Mouse (Mus musculus): ENCODE results near the gene Ddias. TPM values are rescaled to one million over a fixed set of nuclear protein-coding genes. Genes with fewer than 3 reads are reported as not detected.

Ddias gene
- polyA plus RNA-seq, 1 experiment from 2014 or later = 17.3 TPM

GRCm38 (mm10) chr7:92837226-92837625 is 36.8 kb downstream of the Ddias start:
- Histone ChIP-seq H3K27ac (no peak overlapping the region), H3K36me3 (no peaks in the 10 kb centered on the region), H3K4me1 (no peaks in the 10 kb centered on the region), H3K27me3 (ENCODE audit: insufficient read depth, poor library complexity, severe bottlenecking) (no peaks in the 10 kb centered on the region), H3K4me3 (no peak overlapping the region), H3K9me3 (no peaks in the 10 kb centered on the region)
- DNase-seq (ENCODE audit: low spot score) = no peak
- 86% methylated on average over 11 of the region's 11 CpGs for WGBS

GRCm38 (mm10) chr7:92836447-92836846 is 37.6 kb downstream of the Ddias start:
- Histone ChIP-seq H3K27me3 (ENCODE audit: insufficient read depth, poor library complexity, severe bottlenecking) (no peaks in the 10 kb centered on the region), H3K4me3 (no peak overlapping the region), H3K4me1 (no peaks in the 10 kb centered on the region), H3K36me3 (no peaks in the 10 kb centered on the region), H3K27ac (no peak overlapping the region), H3K9me3 (no peaks in the 10 kb centered on the region)
- DNase-seq (ENCODE audit: low spot score) = no peak
- WGBS = 72% methylated on average over 3 of the region's 3 CpGs

- whole genome bisulfite sequencing = 77% methylated on average over 2 of the region's 2 CpGs
- no peaks in the 10 kb centered on the region for H3K36me3 ChIP-seq
Observed at GRCm38 (mm10) chr7:92834391-92834790, 39.7 kb downstream of the Ddias start.

GRCm38 (mm10) chr7:92832395-92832794 is 41.7 kb downstream of the Ddias start:
- Histone ChIP-seq H3K27me3 (ENCODE audit: insufficient read depth, poor library complexity, severe bottlenecking) (no peaks in the 10 kb centered on the region), H3K4me3 (no peak overlapping the region), H3K9me3 (no peaks in the 10 kb centered on the region), H3K4me1 (no peaks in the 10 kb centered on the region), H3K27ac (no peak overlapping the region), H3K36me3 (no peaks in the 10 kb centered on the region)
- DNase-seq (ENCODE audit: low spot score) = no peak
- WGBS = 83% methylated on average over 6 of the region's 6 CpGs

More at GRCm38 (mm10) chr7:92834391-92834790, 39.7 kb downstream of the Ddias start:
- DNase-seq (ENCODE audit: low spot score) = no peak
- H3K4me3 ChIP-seq = no peak overlapping the region
- no peaks in the 10 kb centered on the region for H3K27me3 ChIP-seq (ENCODE audit: insufficient read depth, poor library complexity, severe bottlenecking)
- H3K9me3 ChIP-seq = no peaks in the 10 kb centered on the region
- no peaks in the 10 kb centered on the region for H3K4me1 ChIP-seq
- H3K27ac ChIP-seq = no peak overlapping the region

GRCm38 (mm10) chr7:92827981-92828380 is 46.1 kb downstream of the Ddias start:
- 52% methylated on average over 3 of the region's 3 CpGs for WGBS
- Histone ChIP-seq H3K27ac (no peak overlapping the region), H3K4me1 (no peaks in the 10 kb centered on the region), H3K9me3 (no peaks in the 10 kb centered on the region), H3K36me3 (no peaks in the 10 kb centered on the region), H3K4me3 (no peak overlapping the region), H3K27me3 (ENCODE audit: insufficient read depth, poor library complexity, severe bottlenecking) (no peaks in the 10 kb centered on the region)
- no peak for DNase-seq (ENCODE audit: low spot score)

GRCm38 (mm10) chr7:92826248-92826647 is 47.8 kb downstream of the Ddias start:
- H3K4me3 ChIP-seq = no peak overlapping the region
- no peak overlapping the region for H3K27ac ChIP-seq
- H3K27me3 ChIP-seq (ENCODE audit: insufficient read depth, poor library complexity, severe bottlenecking) = no peaks in the 10 kb centered on the region
- no peaks in the 10 kb centered on the region for H3K9me3 ChIP-seq
- H3K36me3 ChIP-seq = no peaks in the 10 kb centered on the region
- WGBS = 89% methylated on average over 3 of the region's 3 CpGs
- H3K4me1 ChIP-seq = no peaks in the 10 kb centered on the region
- no peak for DNase-seq (ENCODE audit: low spot score)

- H3K4me1 ChIP-seq = no peaks in the 10 kb centered on the region
- H3K4me3 ChIP-seq = no peak overlapping the region
- WGBS = 47% methylated on average over 1 of the region's 1 CpGs
- DNase-seq (ENCODE audit: low spot score) = no peak
- no peaks in the 10 kb centered on the region for H3K9me3 ChIP-seq
- H3K27ac ChIP-seq = no peak overlapping the region
- no peaks in the 10 kb centered on the region for H3K36me3 ChIP-seq
- no peaks in the 10 kb centered on the region for H3K27me3 ChIP-seq (ENCODE audit: insufficient read depth, poor library complexity, severe bottlenecking)
Observed at GRCm38 (mm10) chr7:92822409-92823101, 51.5 kb downstream of the Ddias start.

- 66% methylated on average over 4 of the region's 4 CpGs for WGBS
Observed at GRCm38 (mm10) chr7:92821871-92822270, 52.2 kb downstream of the Ddias start.

GRCm38 (mm10) chr7:92820941-92821465 is 53.0 kb downstream of the Ddias start:
- WGBS = 81% methylated on average over 7 of the region's 7 CpGs
- no peak for DNase-seq (ENCODE audit: low spot score)

More at GRCm38 (mm10) chr7:92821871-92822270, 52.2 kb downstream of the Ddias start:
- H3K27ac ChIP-seq = no peak overlapping the region
- H3K9me3 ChIP-seq = no peaks in the 10 kb centered on the region
- H3K27me3 ChIP-seq (ENCODE audit: insufficient read depth, poor library complexity, severe bottlenecking) = no peaks in the 10 kb centered on the region
- H3K36me3 ChIP-seq = no peaks in the 10 kb centered on the region
- no peak overlapping the region for H3K4me3 ChIP-seq
- no peaks in the 10 kb centered on the region for H3K4me1 ChIP-seq
- no peak for DNase-seq (ENCODE audit: low spot score)

GRCm38 (mm10) chr7:92820410-92820809 is 53.6 kb downstream of the Ddias start:
- H3K27me3 ChIP-seq (ENCODE audit: insufficient read depth, poor library complexity, severe bottlenecking) = no peaks in the 10 kb centered on the region
- WGBS = 68% methylated on average over 1 of the region's 1 CpGs
- H3K4me3 ChIP-seq = no peak overlapping the region
- no peaks in the 10 kb centered on the region for H3K36me3 ChIP-seq
- H3K9me3 ChIP-seq = no peaks in the 10 kb centered on the region
- DNase-seq (ENCODE audit: low spot score) = no peak
- no peaks in the 10 kb centered on the region for H3K4me1 ChIP-seq
- no peak overlapping the region for H3K27ac ChIP-seq

More at GRCm38 (mm10) chr7:92820941-92821465, 53.0 kb downstream of the Ddias start:
- H3K4me1 ChIP-seq = no peaks in the 10 kb centered on the region
- no peaks in the 10 kb centered on the region for H3K36me3 ChIP-seq
- H3K27ac ChIP-seq = no peak overlapping the region
- H3K4me3 ChIP-seq = no peak overlapping the region
- no peaks in the 10 kb centered on the region for H3K27me3 ChIP-seq (ENCODE audit: insufficient read depth, poor library complexity, severe bottlenecking)
- no peaks in the 10 kb centered on the region for H3K9me3 ChIP-seq

- no peaks in the 10 kb centered on the region for H3K4me1 ChIP-seq
- 85% methylated on average over 11 of the region's 11 CpGs for WGBS
- H3K27me3 ChIP-seq (ENCODE audit: insufficient read depth, poor library complexity, severe bottlenecking) = no peaks in the 10 kb centered on the region
- no peak for DNase-seq (ENCODE audit: low spot score)
- H3K9me3 ChIP-seq = no peaks in the 10 kb centered on the region
- no peak overlapping the region for H3K4me3 ChIP-seq
- no peaks in the 10 kb centered on the region for H3K36me3 ChIP-seq
- H3K27ac ChIP-seq = no peak overlapping the region
Observed at GRCm38 (mm10) chr7:92819656-92820055, 54.4 kb downstream of the Ddias start.

- DNase-seq (ENCODE audit: low spot score) = no peak
- Histone ChIP-seq H3K4me3 (no peak overlapping the region), H3K9me3 (no peaks in the 10 kb centered on the region), H3K27me3 (ENCODE audit: insufficient read depth, poor library complexity, severe bottlenecking) (no peaks in the 10 kb centered on the region), H3K4me1 (no peaks in the 10 kb centered on the region), H3K36me3 (no peaks in the 10 kb centered on the region), H3K27ac (no peak overlapping the region)
- WGBS = 52% methylated on average over 9 of the region's 9 CpGs
Observed at GRCm38 (mm10) chr7:92817886-92818285, 56.2 kb downstream of the Ddias start.

- H3K9me3 ChIP-seq = no peaks in the 10 kb centered on the region
- no peaks in the 10 kb centered on the region for H3K27me3 ChIP-seq (ENCODE audit: insufficient read depth, poor library complexity, severe bottlenecking)
- WGBS = 69% methylated on average over 2 of the region's 2 CpGs
- H3K4me3 ChIP-seq = no peak overlapping the region
- no peaks in the 10 kb centered on the region for H3K4me1 ChIP-seq
- DNase-seq (ENCODE audit: low spot score) = no peak
- H3K36me3 ChIP-seq = no peaks in the 10 kb centered on the region
- H3K27ac ChIP-seq = no peak overlapping the region
Observed at GRCm38 (mm10) chr7:92817242-92817641, 56.8 kb downstream of the Ddias start.

Data from heart, embryonic 10.5 days (tissue).